Mouse (Mus musculus) c-Kit-positive CD71-positive TER-119-negative erythroid progenitor cells, embryonic 14.5 days (primary cell): ENCODE data around the gene Tuba1c.
"Not testable (repeated sequence)": the region's sequence is repeated elsewhere in the genome, so short reads cannot be mapped to it uniquely, and the experiment has no call there.

Experiments used
- DNase-seq: peaks from one replicate; pipeline ENCODE4 v3.0.0-alpha.2; 2013; ENCODE audit warnings: low read depth

Gene Tuba1c

DNA sequence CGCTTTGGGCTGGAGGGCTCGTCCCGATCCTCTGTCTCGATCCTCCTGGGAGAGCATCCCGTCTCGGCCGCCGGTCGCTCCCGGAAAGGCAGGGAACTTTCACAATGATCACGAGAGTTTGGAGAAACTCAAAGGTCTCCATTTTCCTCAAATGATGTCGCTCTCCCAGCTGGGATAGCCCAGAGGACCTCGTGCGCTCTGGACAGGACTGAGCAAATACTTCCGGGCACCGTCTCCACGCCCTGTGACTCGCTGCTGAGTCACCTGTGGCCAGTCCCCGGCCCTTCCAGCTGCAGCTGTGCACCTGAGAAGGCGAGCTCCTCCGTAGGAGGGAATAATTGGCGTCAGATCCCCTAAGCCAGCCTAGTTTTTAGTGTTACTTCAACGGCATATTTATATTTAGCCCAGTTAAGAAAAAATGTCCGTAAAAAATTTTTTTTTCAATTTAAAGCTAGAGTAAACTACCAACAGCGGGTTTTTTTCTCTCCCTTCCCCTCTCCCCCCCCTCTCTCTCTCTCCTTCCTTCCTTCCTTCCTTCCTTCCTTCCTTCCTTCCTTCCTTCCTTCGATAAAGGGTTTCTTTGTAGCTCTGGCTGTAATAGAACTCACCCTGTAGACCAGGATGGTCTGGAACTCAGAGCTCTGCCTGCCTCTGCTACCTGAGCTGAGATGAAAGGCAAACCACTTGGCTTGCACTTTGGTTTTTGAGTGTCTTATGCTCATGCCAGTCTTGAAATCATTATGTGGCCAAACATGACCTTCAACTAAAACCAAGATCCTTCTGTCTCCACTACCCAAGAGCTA, 1.1 kb downstream of the Tuba1c start:
- no peak for DNase-seq

- no peak for DNase-seq
Observed at GRCm38 (mm10) chr15:99031388-99031675, 1.6 kb downstream of the Tuba1c start.

GRCm38 (mm10) chr15:99032041-99032725, 2.5 kb downstream of the Tuba1c start:
- no peak for DNase-seq

- no peak for DNase-seq
Observed at GRCm38 (mm10) chr15:99032726-99033250, 3.1 kb downstream of the Tuba1c start.

DNA sequence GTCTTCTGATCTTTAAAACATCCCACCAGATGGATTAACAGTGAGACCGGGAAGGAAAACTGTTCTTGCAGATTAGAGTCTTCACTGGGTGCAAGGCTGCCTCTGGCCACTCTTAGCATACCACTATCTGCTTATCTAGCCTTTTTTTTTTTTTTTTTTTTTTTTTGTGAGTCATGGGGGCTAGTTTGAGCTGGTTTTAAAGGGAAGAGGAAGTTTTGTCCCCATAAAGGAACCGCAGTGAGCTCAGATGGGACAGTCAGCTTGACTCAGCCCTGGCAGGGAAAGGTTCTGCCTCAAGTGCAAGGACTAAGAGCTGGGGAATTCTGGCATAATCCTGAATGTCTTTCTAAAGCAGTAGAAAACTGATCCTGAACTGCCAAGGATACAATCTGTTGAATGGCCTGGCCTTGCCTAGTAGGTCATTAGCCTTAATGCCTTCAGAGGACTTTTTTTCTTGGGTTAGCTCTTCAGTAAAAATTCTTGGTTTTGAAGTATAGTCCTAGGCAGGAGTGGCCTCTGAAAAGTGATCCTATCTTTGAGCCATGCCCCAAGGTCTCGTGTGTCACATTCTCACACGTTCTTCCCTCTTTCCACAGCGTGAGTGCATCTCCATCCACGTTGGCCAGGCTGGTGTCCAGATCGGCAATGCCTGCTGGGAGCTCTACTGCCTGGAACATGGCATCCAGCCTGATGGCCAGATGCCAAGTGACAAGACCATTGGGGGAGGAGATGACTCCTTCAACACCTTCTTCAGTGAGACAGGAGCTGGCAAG, 4.0 kb downstream of the Tuba1c start:
- no peak for DNase-seq

GRCm38 (mm10) chr15:99035431-99035830, 5.7 kb downstream of the Tuba1c start:
- DNase-seq = no peak

- DNase-seq = no peak
Observed at GRCm38 (mm10) chr15:99036249-99036905, 6.7 kb downstream of the Tuba1c start.

GRCm38 (mm10) chr15:99038025-99038424, 8.3 kb downstream of the Tuba1c start:
- no peak for DNase-seq

DNA sequence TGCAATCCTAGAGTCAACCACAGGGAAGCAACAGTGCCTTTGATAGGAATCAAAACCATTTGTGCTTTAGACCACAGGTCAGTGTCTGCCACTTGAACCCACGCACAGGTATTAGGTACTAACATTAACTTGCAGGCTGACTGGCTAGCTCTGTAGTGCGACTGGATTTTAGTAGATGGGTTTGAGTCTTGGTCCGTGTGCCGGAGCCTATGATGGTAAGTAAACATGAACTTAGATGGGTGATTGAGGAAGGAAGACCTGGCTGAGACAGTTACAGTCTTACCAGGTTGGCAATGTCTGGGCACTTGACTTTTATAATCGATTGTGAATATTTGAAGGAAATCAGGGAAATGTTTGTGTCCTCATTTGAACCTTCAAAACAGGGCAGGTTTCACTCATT, 9.1 kb downstream of the Tuba1c start:
- DNase-seq = no peak

DNA sequence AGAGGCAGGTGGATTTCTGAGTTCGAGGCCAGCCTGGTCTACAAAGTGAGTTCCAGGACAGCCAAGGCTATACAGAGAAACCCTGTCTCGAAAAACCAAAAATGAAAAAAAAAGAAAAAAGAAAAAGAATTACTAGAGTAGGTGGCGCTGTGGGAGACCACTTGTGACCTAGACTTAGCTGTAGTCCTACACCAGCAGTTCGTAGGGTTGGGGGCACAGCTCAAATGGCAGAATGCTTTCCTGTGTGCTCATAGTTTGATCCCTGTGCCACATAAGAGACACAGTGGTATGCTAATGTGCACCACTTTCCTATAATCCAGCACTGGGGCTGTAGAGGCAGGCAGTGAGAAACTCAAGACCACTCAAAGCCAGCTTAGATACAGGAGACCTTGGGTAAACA, 9.6 kb downstream of the Tuba1c start:
- DNase-seq = no peak

- no peak for DNase-seq
Observed at GRCm38 (mm10) chr15:99039996-99040919, 10.6 kb downstream of the Tuba1c start.

DNA sequence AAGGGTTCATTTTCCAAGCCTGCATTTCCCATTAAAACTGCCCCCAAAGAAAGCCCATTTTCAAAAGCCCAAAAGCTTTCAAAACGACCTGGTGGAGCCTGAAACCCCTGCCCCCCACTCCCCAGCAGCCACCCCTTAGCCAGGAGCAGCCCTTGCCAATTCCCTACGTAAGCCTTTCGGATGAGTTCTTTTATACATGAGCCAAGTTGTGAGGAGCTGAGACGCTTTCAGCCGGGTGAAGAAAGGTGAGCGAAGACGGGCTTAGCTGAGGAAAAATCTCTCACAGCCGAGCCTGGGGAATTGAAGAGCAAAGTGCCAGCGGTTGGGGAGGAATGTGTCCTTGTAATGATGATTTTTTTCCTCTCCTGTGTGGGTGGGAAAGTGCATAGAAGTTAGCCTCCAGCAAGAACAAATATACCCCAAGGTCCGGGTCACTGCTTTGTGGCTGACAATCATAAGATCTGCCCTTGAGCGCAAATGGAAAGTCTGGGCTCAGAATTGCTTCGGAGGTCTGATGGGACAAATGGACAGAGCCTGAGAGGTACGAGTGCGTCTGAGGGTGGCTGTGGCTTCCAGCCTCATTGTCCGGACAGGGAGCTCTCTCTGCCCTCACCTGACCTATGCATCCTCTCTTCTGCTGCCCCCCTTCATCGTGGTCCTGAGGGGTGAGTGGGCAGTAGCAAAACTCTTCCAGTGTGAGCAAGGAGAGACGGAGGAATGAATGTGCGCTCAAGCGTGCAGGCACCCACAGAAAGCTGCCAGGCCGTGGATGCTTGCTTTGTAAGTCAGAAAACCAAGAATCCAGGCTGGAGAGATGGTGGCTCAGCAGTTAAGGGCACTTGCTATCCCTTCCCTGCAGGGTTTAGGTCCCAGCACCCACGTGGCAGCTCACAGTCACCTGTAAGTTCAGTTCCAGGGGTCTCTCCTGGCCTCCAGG, 11.5 kb downstream of the Tuba1c start:
- DNase-seq = no peak

- no peak for DNase-seq
Observed at GRCm38 (mm10) chr15:99042334-99042733, 12.6 kb downstream of the Tuba1c start.

- no peak for DNase-seq
Observed at GRCm38 (mm10) chr15:99044854-99045253, 15.2 kb downstream of the Tuba1c start.

GRCm38 (mm10) chr15:99045734-99046133, 16.0 kb downstream of the Tuba1c start:
- DNase-seq = not testable (repeated sequence)

DNA sequence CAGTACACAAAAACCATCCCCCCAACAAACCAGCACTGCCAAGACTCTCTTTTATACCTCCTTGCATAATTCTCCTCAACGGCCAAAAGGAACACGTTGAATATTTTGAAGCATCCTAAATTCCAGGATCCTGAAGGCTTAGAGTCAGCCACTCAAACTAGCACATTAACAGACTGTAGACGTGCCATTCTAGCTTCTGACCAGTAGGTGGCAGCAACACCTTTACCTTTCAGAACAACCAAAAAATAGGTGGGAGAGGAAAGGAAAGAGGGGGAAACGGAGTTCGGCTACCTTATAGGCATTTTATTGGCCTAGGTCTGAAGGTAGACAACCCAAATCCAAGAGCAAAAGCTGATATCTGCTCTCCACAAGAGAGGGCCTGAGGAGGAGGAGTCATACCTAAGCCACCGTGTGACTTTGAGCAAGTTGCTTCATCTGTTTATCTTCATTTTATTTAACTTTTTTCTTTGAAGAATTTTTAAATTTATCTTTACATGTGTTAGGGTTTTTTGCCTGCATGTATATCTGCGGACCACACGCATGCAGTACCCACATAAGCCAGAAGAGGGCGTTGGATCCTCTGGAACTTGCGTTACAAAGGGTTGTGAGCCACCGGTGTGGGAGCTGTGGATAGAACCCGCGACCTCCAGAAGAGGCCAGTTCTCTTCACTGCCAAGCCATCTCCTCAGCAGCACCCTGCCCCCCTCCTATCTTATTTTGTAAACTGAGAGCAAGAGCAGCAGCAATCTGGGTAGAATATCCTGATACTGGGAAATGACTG, 20.0 kb downstream of the Tuba1c start:
- no peak for DNase-seq

DNA sequence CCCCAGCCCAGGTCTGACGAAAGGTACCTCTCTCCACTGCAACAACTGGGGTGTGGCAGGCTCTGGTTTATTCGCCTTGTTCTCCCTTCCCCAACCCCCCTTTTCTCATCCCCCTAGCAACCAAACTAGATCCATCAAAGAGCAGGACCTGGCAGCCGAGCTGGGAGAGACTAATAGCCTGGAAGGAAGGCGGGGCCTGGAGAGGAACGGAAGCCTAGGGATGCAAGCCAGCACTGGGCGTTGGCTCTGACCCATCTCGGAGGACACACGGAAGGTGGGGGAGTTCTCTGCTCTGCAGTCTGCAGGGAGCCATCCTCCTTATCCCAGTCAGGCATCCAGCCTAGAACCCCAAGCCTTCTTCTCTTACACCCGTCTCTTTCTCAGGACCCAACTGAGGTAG, 23.7 kb downstream of the Tuba1c start:
- no peak for DNase-seq

- no peak for DNase-seq
Observed at GRCm38 (mm10) chr15:99055040-99055439, 25.3 kb downstream of the Tuba1c start, which contains the start of gene Prph. TSS of gene Prph (plus strand) at chr15:99055174.

DNA sequence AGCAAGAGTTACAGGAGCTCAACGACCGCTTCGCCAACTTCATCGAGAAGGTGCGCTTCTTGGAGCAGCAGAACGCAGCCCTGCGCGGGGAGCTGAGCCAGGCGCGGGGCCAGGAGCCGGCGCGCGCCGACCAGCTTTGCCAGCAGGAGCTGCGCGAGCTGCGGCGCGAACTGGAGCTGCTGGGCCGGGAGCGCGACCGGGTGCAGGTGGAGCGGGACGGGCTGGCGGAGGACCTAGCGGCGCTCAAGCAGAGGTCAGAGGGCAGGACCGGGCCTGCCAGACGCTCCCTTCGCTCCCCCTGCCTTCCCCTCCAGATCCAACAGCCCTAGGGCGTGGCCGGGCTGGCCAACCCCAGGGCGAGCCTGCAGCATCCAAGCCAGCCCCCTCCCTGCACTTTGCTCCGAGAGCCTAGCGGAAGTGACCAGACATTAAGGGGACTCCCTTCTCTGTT, 25.8 kb downstream of the Tuba1c start:
- no peak for DNase-seq
